Mouse (Mus musculus) spleen, postnatal 36 days (tissue): ENCODE results near the gene Sfn.
"Not testable (repeated sequence)": the region's sequence is repeated elsewhere in the genome, so short reads cannot be mapped to it uniquely, and the experiment has no call there.

Experiments used
- DNase-seq, 2 experiments: peaks; one replicate each; pipeline ENCODE4 v3.0.0; 2022; ENCODE audit warnings: low spot score in 2 of 2, mixed read lengths in 1 of 2

Gene Sfn

DNA sequence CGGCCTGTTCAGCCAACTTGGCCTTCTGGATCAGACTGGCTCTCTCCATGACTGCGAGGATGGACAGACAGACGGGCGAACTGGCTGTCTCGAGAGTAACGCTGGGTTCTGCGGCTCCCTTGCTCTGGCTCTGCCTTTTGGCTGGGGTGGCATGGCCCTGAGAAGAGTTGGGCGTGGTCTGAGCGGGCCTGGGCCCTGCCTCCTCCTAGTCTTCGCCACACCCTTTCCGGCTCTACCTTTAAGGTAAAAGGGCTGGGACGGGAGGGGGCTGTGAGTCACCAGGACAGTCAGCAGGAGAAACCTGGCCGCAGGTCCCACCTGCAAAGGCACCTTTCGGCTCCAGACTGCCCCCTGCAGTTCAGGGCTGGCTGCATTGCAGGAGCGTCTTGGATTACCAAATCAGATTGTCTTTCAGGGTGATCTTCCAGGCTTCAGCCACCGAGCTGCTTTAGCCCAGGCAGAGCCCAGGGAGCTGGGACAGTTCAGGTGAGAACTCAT, at the start of gene Sfn:
Sfn (minus strand) TSS at position 448 of the 498 bp plus-strand sequence.
- DNase-seq: peak; percentile 63 to 70

DNA sequence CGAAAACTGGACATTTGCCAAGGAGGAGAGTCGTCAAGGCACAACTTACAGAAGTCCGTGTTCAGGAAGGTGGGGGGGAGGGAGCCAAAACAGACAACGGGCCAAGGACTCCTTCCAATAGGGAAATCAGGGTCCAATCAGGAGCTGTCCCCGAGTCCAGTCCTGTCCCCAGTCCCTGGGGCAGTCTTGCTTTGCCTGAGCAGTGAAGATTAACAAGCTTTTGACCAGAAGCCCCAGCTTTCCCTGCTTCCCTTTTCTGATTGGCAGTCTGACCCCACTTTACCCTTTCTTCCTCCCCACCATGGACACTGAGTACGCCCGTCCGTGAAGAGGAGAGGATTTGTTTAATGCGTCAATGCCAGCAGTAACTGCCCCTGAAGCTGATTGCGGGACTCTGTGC, 49.5 kb upstream of the Sfn start:
- no peak for DNase-seq

DNA sequence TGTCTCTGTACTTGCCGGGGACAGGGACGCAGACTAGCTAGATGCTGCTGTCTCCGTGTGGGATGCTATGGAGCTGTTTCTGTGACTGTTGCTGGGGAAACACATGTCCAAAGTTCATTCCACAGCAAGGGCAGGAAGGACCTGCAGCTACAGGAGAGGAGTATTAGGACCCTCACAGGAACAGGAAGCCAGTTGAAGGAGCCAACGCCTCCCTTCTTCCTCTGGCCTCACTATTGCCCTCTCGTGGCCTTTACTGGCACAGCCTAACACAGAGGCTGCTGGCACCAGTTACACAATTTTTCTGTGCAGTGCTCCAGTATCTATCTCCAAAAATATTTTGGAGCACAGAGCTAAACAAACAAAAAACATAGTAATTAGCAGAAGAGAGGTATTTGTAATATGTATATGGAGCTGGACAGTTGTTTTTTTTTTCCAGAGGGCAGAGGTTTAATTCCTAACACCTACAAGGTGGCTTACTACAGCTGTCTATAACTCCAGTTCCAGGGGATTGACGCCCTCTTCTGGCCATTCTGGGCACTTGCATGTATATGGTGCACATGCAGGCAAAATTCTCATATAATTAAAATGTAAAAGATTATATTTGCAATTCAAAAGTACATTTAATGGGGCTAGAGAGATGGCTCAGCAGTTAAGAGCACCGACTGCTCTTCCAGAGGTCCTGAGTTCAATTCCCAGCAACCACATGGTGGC, 48.2 kb upstream of the Sfn start, which contains the start of gene Zdhhc18:
Zdhhc18 (minus strand) TSS at position 166 of the 711 bp plus-strand sequence.
- peak; percentile 80 to 85 for DNase-seq

DNA sequence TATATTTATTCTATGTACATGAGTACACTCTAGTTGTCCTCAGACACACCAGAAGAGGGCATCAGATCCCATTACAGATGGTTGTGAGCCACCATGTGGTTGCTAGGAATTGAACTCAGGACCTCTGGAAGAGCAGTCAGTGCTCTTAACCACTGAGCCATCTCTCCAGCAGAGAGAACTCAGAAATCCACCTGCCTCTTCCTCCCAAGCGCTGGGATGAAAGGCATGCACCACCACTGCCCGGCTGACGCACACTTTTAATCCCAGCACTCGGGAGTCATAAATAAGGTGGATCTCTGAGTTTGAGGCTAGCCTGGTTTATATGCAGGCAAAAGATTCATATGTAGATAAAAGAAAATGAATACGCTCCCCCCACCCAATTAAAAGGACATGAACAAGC, 47.5 kb upstream of the Sfn start:
- not testable (repeated sequence) for DNase-seq

DNA sequence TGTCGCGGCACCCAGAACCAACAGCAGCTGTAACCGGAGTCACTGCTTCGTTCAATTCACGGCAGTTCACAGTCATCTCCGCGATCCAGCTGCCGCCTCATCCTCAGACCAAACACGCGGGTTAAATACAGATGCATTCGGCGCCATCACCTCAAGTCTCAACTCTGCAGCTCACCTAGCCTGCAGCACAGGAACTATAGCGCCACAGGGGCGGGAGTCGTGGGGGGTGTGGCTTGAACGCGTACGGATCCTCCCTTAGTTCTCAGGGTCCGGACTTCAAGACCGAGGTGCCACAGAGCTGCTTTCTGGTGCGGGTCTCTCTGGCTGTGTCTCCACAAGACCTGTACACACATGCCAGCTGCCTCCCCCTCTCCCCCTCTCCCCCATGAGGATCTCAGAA, 43.7 kb upstream of the Sfn start:
- no peak for DNase-seq

DNA sequence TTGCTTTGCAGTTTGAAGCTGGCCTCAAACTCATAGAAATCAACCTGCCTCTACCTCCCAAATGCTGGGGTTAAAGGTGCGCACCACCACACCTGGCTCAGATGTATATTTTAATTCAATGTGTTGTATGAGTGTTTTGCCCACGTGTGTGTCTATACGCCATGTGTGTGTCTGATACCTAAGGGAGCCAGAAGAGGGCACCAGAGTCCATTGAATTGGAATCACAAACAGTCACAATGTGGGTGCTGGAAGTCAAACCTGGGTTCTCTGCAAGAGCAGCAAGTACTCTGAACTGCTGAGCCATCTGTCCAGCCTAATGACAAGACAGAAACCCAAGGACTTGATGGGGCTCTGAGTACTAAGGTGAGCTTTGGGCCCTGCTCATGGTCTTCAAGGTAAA, 43.2 kb upstream of the Sfn start:
- DNase-seq: no peak

DNA sequence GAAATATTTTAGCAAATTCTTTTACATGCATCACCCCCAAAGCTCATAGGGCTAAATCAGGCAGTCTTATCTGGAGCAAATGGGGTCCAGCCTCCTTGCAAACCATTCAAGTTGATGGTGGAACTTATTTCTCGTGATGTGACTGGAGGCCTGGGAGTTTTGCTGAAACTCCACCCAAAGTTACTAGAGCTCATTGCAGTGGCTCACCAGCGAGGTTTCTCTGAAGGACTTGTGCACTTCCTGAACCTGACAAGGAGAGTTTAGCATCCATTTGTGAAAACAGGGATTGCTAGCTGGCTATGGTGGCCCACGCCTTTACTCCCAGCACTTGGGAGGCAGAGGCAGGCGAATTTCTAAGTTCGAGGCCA, 32.1 kb upstream of the Sfn start:
- no peak for DNase-seq

DNA sequence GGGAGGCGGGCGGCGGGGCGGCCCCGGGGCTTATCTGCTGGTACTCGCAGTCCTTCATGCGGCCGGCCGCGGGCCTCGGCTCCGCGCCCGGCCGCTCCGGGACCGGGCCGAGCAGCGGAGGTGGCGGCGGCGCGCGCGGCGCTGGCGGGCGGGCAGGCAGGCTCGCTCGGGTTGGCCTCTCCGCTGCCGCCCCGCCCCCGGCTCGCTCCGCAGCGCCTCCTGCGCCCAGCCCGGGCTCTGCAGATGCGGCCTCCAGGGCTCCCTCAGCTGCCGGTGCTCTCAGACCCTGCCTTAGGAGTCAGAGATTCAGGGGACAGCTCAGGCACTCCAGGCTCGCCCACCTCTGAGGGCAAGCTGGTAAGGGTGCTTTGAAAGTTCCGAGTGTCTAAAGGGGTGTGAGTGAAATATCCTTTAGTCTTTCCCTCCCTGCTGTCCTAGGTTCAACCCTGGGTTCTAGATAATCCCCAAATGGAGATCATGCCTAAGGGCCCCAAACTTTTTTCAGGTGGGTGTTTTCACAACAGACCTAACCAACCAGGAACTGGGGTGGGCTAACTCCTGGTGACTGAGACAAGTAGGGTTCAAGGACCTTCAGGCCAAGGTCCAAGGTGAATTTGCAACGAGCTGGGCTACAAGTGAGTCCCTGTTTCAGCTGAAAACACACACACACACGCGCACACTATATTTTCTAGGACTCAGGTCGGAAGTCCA, 31.5 kb upstream of the Sfn start:
- peak; percentile 90 to 92 for DNase-seq

DNA sequence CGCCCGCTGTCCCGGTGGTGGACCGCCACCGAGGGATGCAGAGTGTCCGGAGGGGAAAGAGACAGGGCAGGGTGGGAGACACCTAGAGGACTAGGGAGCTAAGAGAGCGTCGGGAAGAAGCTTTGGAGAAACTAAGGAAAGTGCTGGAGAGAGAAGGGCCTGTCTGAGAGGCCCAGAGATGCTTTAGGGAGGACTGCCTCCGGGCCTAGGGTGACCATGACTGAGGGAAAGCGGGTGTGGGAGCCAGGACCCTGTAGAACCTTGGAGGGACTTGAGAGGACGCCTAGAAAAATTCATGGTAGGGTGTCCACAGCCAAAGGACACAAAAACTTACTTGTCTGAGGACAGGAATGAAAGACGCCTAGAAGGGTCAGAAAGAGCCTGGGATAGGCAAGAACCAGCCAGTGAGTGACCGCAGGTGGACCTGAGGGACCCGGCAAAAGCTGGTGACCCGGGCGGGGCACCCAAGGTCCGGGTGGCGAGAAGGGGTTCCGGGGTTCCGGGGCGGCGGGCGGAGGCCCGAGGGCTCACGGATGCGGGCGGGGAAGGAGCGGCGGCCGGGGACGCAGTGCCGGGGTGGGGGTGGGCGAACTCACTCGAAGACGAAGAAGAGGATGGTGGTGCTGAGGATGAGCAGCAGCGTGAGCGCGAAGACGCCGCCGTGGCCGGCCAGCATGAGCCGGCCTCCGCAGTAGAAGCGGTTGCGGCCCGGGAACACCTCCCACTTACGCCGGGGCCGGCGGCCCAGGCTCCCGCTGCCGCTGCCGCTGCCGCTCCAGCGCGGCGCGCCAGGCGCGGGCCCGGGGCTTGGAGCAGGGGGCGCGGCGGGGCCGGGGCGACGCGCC, 30.7 kb upstream of the Sfn start:
- peak in 1 of 2 experiments; percentile 47 for DNase-seq

DNA sequence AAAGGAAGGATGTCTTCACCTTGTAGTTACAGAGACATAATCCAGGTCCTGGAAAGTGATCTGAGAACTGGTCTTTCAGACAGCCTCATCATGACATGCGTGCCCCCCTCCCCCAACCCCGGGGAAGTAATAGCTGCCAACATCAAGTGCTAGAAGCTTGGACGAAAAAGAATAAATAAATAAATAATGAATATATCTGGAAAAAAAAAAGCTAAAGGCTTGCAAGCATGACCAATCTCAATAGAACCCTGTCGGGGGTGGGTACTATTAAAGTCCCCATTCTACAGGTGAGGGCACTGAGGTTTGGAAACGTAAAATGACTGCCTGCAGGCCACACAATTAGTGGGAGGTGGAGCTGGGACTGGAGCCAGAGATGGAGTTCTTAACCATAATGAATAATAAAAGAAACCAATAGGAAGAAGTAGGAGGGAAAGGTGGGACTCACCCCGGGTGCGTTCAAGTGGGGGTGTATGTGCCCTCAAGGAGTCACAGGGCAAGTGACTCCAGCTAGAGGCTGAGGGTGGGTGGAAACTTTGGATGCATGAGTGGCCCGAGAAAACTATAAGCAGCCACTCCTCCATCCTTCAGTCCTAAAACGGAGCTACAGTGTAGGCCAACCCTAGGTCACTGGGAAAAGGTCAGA, 29.9 kb upstream of the Sfn start:
- peak in 1 of 2 experiments; percentile 51 for DNase-seq

DNA sequence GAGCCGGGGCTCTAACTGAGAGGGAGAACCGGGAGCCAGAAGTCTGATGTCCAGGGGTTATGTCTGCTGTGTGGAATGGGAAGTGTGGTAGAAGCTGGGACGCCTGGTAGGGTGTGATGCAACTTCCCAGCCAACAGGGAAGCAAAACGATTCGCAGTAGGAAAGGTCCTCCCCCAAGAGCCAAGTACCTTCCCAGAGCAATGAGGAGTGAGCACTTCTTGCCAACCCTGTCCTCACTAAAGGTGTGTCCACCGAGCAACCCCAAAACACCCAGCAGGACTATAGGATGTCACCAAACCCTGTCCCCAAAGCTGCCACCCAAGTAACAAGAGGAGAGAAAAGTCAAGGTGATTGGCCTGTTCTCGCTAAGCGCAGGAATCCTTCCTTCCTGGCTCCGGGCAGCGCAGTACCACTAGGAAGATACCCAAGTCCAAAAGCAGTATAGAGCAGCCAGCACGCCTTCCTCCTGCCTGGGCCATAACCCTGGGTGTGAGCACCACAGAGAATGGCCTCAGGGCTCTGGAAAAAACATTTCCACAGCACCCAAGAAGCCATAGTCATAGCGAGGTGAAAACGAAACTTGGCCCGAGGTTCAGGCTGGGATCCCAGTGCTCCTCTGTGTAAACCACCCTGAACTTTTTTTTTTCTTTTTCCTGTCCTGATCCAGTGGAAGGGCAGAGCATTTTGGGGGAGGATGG, 29.3 kb upstream of the Sfn start:
- no peak for DNase-seq

DNA sequence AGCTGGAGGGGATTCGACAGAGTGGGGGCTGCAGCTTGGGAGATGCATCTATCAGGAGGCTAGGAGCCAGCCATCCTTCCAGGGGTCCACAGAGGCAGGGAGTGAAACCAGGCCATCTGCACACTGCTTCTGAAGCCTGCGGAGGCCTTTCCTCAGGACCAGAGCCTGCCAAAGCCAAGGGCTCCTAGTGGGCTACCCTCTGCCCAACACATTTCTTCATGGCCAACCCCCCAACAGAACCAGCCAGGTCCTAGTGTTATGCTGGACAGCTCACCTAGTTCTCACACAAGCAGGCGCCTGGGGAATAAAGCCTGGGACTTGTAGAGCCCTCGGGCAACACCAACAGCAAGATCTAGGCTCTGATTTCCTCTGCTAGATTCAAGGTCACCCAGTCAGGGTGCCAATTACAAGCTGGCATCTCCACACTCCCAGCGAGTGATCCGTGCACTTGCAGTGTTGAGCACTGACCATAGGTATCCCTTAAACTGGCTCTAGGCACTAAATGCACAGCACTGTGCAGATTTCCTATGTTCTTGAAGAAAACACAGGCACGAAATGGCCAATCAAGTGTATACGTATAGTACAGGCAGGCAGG, 28.5 kb upstream of the Sfn start:
- DNase-seq: no peak

DNA sequence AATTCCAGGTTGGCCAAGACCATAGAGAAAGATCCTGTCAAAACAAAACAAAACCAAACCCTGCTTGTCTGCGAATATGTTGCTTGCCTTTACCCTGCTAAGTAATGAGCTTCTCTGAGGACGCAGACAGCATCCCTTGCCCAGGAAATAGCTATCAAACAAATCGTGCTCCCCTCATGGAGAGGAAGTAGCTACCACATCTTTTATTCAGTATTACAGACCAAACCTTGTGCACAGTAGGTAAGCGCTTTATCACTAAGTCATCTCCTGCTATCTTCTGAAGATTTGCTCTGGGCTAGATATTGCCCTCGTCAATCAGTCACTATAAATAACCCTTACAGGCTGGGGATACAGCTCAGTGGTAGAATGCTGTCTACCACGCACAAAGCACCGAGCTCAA, 27.2 kb upstream of the Sfn start:
- DNase-seq: no peak

DNA sequence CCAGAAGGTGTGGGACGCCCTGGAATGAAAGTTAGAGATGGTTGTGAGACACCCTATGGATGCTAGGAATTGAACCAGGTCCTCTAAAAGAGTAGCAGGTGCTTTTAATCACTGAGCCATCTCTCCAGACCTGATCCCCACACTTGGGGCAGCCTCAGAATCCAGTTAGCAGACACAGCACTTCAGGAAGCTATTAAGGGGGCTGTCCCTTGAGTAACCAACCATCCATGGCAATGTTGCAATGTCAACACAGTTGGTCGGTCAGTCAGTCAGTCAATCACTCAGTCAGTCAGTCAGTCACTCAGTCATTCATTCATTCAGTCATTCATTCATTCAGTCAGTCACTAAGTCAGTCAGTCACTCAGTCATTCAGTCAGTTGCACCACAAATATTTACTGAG, 26.5 kb upstream of the Sfn start:
- no peak for DNase-seq

DNA sequence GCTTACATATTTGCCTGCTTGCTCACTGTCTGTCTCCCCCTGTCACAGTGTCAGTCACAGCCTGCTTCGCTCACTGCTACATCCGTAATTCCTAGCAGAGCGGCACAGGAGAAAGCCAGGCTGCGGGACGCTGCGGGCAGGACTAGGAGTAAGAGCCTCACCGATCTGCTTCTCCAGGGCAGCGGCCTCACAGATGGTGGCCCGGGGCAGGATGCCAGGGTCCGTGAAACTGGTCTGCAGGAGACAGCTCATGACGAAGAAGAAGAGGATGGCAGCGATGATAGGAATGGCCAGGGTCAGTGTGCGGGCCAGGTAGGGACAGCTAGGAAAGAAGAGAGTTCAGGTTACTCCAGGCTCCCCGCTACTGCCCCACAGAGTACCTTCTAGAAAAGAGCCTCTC, 25.1 kb upstream of the Sfn start:
- DNase-seq: no peak

DNA sequence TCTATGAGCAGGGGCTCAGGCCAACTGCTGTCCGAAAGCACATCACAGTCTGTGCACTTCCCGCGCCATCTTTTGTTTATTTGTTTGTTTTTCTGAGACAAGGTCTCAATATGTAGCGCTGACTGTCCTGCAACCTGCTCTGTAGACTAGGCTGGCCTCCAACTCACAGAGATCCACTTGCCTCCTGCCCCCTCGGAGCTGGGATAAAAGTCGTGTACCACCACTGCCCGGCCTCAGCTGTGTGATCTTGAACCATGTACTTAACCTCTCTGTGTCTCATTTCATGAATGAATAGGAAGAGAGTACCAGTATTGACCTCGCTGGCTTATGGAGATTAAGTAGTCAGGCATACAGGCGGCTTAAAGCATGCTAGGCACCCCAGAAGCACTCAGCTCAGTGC, 24.7 kb upstream of the Sfn start:
- no peak for DNase-seq

DNA sequence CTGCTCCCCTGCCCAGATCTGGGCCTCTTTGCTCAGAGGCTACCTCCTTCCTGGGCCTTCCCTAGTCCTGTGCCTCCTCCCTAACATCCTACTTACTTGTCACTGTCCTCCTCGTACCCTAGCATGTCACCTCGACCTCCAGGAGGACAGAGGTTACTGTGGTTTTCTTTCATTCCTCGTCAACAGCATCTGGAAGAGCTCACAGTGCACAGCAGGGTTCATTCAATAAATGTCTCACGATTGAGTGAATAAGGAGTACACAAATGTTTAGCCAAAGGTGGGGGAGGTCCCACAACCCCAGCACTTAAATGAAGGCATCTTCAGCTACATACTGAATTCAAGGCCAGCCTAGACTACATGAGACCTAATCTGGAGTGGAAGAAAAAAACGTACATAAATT, 24.3 kb upstream of the Sfn start:
- DNase-seq: no peak

DNA sequence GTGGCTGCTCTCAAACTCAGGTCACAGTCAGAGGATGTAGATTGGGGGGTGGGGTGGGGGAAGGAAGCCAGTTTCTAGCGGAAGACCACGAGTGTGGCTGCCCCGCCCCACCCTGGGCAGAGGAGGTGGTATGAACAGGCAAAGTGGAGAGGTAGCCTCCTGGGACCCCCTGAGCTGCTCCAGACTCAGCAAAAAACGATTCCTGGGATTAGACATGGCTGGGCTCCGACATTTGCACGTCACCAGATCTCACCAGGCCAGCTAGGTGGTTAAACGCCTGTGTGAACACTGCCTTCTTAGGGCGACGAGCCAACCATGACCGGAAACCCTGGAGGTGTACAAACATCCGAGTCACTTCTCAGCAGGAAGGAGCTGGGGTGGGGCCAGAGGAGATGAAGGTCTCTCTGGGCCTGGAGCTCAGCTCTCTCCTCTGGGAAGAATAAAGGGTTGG, 23.7 kb upstream of the Sfn start:
- DNase-seq: peak; percentile 83 to 85

DNA sequence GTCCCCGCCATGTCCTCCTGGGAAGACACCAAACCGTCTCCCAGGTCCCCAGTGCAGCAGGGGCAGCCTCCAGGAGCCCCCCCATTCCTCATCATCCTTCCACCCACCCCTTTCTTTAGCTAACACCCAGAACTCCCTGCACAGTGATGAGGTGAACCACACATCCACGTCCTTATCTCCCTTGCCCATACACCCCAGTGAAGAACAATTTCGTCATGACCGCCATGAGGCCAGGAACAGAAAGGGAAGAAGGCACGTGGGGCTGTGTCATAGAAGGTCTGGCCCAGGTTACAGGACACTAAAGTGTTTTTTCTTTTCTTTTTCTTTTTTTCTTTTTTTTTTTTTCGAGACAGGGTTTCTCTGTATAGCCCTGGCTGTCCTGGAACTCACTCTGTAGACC, 22.9 kb upstream of the Sfn start:
- DNase-seq: no peak

DNA sequence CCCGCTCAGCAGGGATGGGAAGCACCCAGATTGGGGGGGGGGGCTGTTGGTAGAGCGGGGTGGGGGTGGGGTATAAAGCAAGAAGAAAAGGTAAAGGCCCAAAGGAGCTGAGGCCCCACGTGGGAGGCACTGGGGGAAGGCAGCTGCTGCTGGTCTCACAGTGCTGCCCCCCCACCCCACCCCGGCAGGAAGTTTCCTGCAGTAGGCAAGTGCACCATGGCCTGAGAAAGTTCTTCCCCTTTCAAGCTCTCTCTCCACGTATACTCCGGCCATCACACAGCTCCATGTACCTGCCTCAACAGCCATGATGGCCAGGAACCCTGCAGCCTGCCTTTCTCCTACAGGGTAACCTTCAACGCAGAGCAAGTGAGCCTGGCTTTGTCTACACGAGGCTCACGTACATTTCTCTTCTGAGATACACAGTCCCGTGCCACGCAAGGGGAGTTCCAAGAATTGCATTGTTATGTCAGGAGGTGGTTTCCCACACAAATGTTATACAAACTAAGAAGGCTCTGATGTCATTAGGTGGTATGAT, 20.3 kb upstream of the Sfn start:
- peak; percentile 73 to 77 for DNase-seq
